Mouse (Mus musculus) kidney, postnatal 0 days (tissue): ENCODE results near the gene Plppr2. TPM values are rescaled to one million over a fixed set of nuclear protein-coding genes. Genes with fewer than 3 reads are reported as not detected.

Experiments
- ATAC-seq: fragments of 200-750 bp; cut with Nextera tagmentation; replicated peaks from 2 replicates; pipeline ENCODE4 v1.8.0; 2017; ENCODE audit warnings: low read depth, moderate number of reproducible peaks, moderate TSS enrichment, moderate library complexity; ENCODE audit not compliant: low FRiP score
- DNase-seq: peaks from one replicate; pipeline ENCODE4 v3.0.0-alpha.2; 2016; ENCODE audit warnings: low spot score
- H3K27ac ChIP-seq: fragments of 300-500 bp; sonication (generic); 2 replicates; pipeline ENCODE4 v1.5.1; 2014; ENCODE audit warnings: mild to moderate bottlenecking
- H3K27me3 ChIP-seq: fragments of 300-500 bp; sonication (generic); 2 replicates; pipeline ENCODE4 v1.6.1; 2014; ENCODE audit warnings: low read length, mixed read lengths; ENCODE audit not compliant: insufficient read depth
- H3K36me3 ChIP-seq: fragments of 300-500 bp; sonication (generic); 2 replicates; pipeline ENCODE4 v1.6.1; 2014; ENCODE audit warnings: low read length, mixed read lengths; ENCODE audit not compliant: insufficient read depth
- H3K4me1 ChIP-seq: fragments of 300-500 bp; sonication (generic); replicated peaks from 2 replicates; pipeline ENCODE4 v1.6.1; 2014; ENCODE audit warnings: antibody characterized with exemption, low read length, mixed read lengths; ENCODE audit not compliant: insufficient read depth
- H3K4me2 ChIP-seq: fragments of 300-500 bp; sonication (generic); 2 replicates; pipeline ENCODE4 v1.6.1; 2014; ENCODE audit warnings: mild to moderate bottlenecking, low read length, moderate library complexity, mixed read lengths
- H3K4me3 ChIP-seq: fragments of 300-500 bp; sonication (generic); replicated peaks from 2 replicates; pipeline ENCODE4 v1.5.1; 2014; ENCODE audit warnings: low read depth, low read length
- H3K9ac ChIP-seq: fragments of 300-500 bp; sonication (generic); 2 replicates; pipeline ENCODE4 v1.6.1; 2014; ENCODE audit warnings: low read depth, low read length
- H3K9me3 ChIP-seq: fragments of 300-500 bp; sonication (generic); replicated peaks from 2 replicates; pipeline ENCODE4 v1.6.1; 2016; ENCODE audit warnings: low read length, inconsistent platforms, mixed read lengths
- CTCF ChIP-seq: IDR thresholded peaks from 2 replicates; pipeline ENCODE4 v1.5.1; 2016; ENCODE audit warnings: antibody characterized with exemption, low read depth, mild to moderate bottlenecking, moderate library complexity
- WGBS: fragments of 180-500 bp; shearing (Covaris S2); extraction: QIAGEN DNeasy Blood & Tissue Kit; methylation state at CpG from one replicate; pipeline ENCODE4 v1.1.7; 2014; 5-methylcytosine and 5-hydroxymethylcytosine counted together
- polyA plus RNA-seq: library from polyadenylated mRNA; unstranded; fragments of >200 nt; fragmentation: Nextera tagmentation; extraction: Ambion mirVana; gene quantifications from 2 replicates; pipeline ENCODE4 v1.2.1, GENCODE M21; 2015

Gene Plppr2
- polyA plus RNA-seq, 1 experiment from 2014 or later = 4.8 TPM

- DNase-seq = no peak
- Histone ChIP-seq H3K9ac (no peak overlapping the region), H3K4me2 (no peak overlapping the region), H3K27ac (peak overlapping the region; percentile 3; the same call in 1 of the 2 replicates), H3K9me3 (no peaks in the 10 kb centered on the region), H3K4me3 (no peak overlapping the region), H3K36me3 (no peaks in the 10 kb centered on the region), H3K27me3 (no peaks in the 10 kb centered on the region), H3K4me1 (0 out of 2 replicates have a peak, but pooled peaks cover 3% of the 10 kb centered on the region)
- no peak for TF ChIP-seq CTCF
- WGBS = 41% methylated on average over 3 of the region's 3 CpGs
- ATAC-seq = no peak
Observed at GRCm38 (mm10) chr9:21923490-21924098, 13.2 kb upstream of the Plppr2 start.

DNA sequence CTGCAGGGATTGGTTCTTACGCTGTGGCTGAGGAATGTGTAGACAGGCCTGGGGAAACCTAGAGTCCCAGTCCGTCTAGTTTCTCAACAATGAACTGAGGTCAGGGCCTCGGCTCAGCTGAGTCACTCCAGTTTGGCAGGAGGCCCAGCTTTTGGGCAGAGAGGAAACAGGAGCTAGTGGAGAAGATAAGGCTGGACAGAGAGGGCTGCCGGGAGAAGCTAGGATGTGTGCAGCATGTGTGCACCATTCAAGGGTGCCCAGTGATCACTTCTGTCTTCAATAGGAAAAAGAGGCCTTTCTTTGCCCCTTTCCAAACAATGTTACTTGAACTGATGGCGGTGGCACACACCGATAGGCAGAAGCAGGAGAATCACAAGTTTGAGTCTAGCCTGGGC lies 12.7 kb upstream of the Plppr2 start:
- Histone ChIP-seq H3K4me2 (no peak overlapping the region), H3K9me3 (no peaks in the 10 kb centered on the region), H3K4me1 (0 out of 2 replicates have a peak, but pooled peaks cover 3% of the 10 kb centered on the region), H3K27me3 (no peaks in the 10 kb centered on the region), H3K36me3 (no peaks in the 10 kb centered on the region), H3K27ac (peak overlapping the region; percentile 3; the same call in 1 of the 2 replicates), H3K4me3 (no peak overlapping the region), H3K9ac (no peak overlapping the region)
- ATAC-seq (no peak), DNase-seq (peak; percentile 85)
- no peak for TF ChIP-seq CTCF
- WGBS = 56% methylated on average over 6 of the region's 6 CpGs

- Histone ChIP-seq H3K9me3 (no peaks in the 10 kb centered on the region), H3K27ac (no peak overlapping the region), H3K4me2 (no peak overlapping the region), H3K36me3 (no peaks in the 10 kb centered on the region), H3K4me1 (0 out of 2 replicates have a peak, but pooled peaks cover 3% of the 10 kb centered on the region), H3K9ac (no peak overlapping the region), H3K27me3 (no peaks in the 10 kb centered on the region), H3K4me3 (no peak overlapping the region)
- ATAC-seq (no peak), DNase-seq (no peak)
- WGBS = 95% methylated on average over 3 of the region's 3 CpGs
- TF ChIP-seq CTCF = no peak
Observed at GRCm38 (mm10) chr9:21925034-21925433, 11.8 kb upstream of the Plppr2 start.

DNA sequence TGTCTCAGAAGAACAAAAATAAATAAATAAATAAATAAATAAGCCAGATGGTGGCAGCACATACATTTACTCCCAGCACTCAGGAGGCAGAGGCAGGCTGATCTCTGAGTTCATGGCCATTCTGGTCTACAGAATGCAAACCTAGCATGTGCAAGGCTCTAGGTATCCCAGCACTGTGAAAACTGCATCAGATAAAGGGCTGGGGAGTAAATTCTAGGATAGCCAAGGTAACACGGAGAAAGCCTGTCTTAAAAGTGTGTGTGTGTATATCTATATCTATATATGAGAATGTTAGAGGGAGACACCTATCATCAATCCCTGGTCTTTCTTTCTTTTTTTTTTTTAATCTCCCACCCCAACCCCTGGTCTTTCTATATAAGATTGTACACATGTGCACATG lies 11.3 kb upstream of the Plppr2 start:
- Histone ChIP-seq H3K4me3 (no peak overlapping the region), H3K4me1 (0 out of 2 replicates have a peak, but pooled peaks cover 3% of the 10 kb centered on the region), H3K36me3 (no peaks in the 10 kb centered on the region), H3K4me2 (no peak overlapping the region), H3K27me3 (no peaks in the 10 kb centered on the region), H3K9ac (no peak overlapping the region), H3K9me3 (no peaks in the 10 kb centered on the region), H3K27ac (no peak overlapping the region)
- WGBS = 97% methylated on average over 1 of the region's 1 CpGs
- TF ChIP-seq CTCF = no peak
- no peak for ATAC-seq
- DNase-seq = no peak

DNA sequence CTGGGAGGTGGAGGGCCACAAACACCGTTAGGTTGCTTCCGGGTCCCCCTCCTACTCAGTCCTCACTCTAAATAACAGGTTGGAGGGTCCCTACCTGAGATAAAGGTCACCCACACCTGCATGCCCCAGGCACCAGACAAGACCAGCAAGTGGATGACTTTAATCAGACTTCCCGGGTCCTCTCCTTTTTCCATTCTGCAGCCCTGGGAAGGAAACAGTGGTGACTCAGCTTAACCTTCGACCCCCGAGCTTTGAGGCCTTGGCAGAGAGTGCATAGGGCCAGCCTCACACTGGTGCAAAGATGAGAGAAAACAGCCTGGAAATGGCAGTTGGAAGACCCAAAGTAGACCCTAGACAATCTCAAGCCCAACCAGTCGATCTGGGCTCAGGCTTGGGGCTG lies 10.7 kb upstream of the Plppr2 start:
- Histone ChIP-seq H3K9ac (no peak overlapping the region), H3K36me3 (no peaks in the 10 kb centered on the region), H3K4me3 (0 out of 2 replicates have a peak overlapping the region, but pooled peaks have one; percentile 54), H3K4me1 (0 out of 2 replicates have a peak, but pooled peaks cover 3% of the 10 kb centered on the region), H3K9me3 (no peaks in the 10 kb centered on the region), H3K27ac (peak overlapping the region; percentile 72; the same call in 1 of the 2 replicates), H3K27me3 (no peaks in the 10 kb centered on the region), H3K4me2 (peak overlapping the region; percentile 70)
- DNase-seq (no peak), ATAC-seq (no peak)
- no peak for TF ChIP-seq CTCF
- WGBS = 71% methylated on average over 6 of the region's 6 CpGs

DNA sequence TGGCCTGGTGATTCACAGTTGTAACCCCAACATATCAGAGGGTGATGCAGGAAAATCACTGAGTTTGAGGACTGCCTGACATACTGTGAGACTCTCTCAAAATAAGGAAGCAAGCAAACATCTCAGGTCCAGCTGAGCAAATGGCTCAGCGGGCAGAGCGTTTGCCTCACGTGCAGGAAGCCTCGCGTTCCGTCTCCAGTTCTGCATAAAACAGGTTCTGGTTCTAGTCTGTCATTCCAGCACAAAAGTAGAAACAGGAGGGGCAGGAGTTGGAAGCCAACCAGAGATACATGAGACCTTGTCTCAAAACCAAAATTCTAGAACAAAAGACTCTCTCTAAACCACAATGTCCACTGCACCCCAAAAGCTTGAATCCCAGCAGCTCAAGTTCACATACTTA lies 10.0 kb upstream of the Plppr2 start:
- Histone ChIP-seq H3K27ac (peak overlapping the region; percentile 72), H3K4me2 (peak overlapping the region; percentile 70), H3K36me3 (no peaks in the 10 kb centered on the region), H3K4me3 (peak overlapping the region; percentile 54), H3K4me1 (0 out of 2 replicates have a peak, but pooled peaks cover 3% of the 10 kb centered on the region), H3K27me3 (no peaks in the 10 kb centered on the region), H3K9me3 (no peaks in the 10 kb centered on the region), H3K9ac (peak overlapping the region; percentile 66)
- ATAC-seq (no peak), DNase-seq (peak; percentile 25)
- 1% methylated on average over 6 of the region's 6 CpGs for WGBS
- TF ChIP-seq CTCF = no peak
